Mouse (Mus musculus) embryonic facial prominence, embryonic 13.5 days (tissue): ENCODE results near the gene Grhl3. TPM values are rescaled to one million over a fixed set of nuclear protein-coding genes. Genes with fewer than 3 reads are reported as not detected.

Experiments
- microRNA-seq: library from miRNA; unstranded; fragments of <30 nt; microRNA quantifications from one replicate; pipeline ENCODE4, GENCODE M21; 2016
- polyA plus RNA-seq: library from polyadenylated mRNA; unstranded; fragments of >200 nt; fragmentation: Nextera tagmentation; extraction: Ambion mirVana; gene quantifications from 2 replicates; pipeline ENCODE4 v1.2.1, GENCODE M21; 2015

Grhl3 gene
- polyA plus RNA-seq, 1 experiment from 2014 or later, result 25.3 TPM

Small RNA genes within 50 kb of the gene (microRNA-seq; reads per million reads assigned to microRNA genes)
- gene Gm25317, result not detected

Other genes with a start within 250 kb of the Grhl3 start
- gene Srrm1, start 220.3 kb downstream of the Grhl3 start, polyA plus RNA-seq, result 300 and 316 TPM in 2 replicates
- gene Ncmap, start 175.4 kb downstream of the Grhl3 start, polyA plus RNA-seq, result 6.0 and 7.0 TPM in 2 replicates
- gene Rcan3, start 139.8 kb downstream of the Grhl3 start, polyA plus RNA-seq, result 14.0 and 15.1 TPM in 2 replicates
- gene Stpg1, start 78.8 kb downstream of the Grhl3 start, polyA plus RNA-seq, result 0.21 TPM in 1 of 2 replicates, not detected in the other
- gene Nipal3, start 78.6 kb downstream of the Grhl3 start, polyA plus RNA-seq, result 2.3 and 3.5 TPM in 2 replicates
- 1.8 TPM in 2 replicates for gene Ifnlr1, start 112.7 kb upstream of the Grhl3 start, polyA plus RNA-seq
- gene Il22ra1, start 154.5 kb upstream of the Grhl3 start, polyA plus RNA-seq, result 0.17 and 0.18 TPM in 2 replicates
- gene Myom3, start 186.1 kb upstream of the Grhl3 start, polyA plus RNA-seq, result 0.66 and 0.67 TPM in 2 replicates